Mouse (Mus musculus) heart, adult 9 months (tissue): ENCODE measurements around the gene Zcchc4.
A peak's percentile ranks its signal among the peaks of the same experiment; 100 is the strongest.
"Not testable (repeated sequence)": the region's sequence is repeated elsewhere in the genome, so short reads cannot be mapped to it uniquely, and the experiment has no call there.

Experiments used
- DNase-seq, 2 experiments: peaks; one replicate each; pipeline ENCODE4 v3.0.0; 2022; ENCODE audit warnings: low spot score in 2 of 2

Gene Zcchc4

GRCm38 (mm10) chr5:52775237-52775636 lies at the start of gene Zcchc4:
Gene Zcchc4 (plus strand): TSS chr5:52775409.
- no peak for DNase-seq

GRCm38 (mm10) chr5:52727747-52728146 lies 47.5 kb upstream of the Zcchc4 start:
- no peak for DNase-seq

- DNase-seq, result no peak
These were observed 42.4 kb upstream of the Zcchc4 start for GRCm38 (mm10) chr5:52732811-52733210.

- no peak for DNase-seq
These were observed 39.2 kb upstream of the Zcchc4 start for GRCm38 (mm10) chr5:52736046-52736445.

- peak; percentile 73 to 75 for DNase-seq
These were observed 33.7 kb upstream of the Zcchc4 start, which contains the start of gene Pi4k2b for GRCm38 (mm10) chr5:52741391-52742111. Gene Pi4k2b (plus strand): TSS chr5:52741574.

GRCm38 (mm10) chr5:52742112-52742813 lies 32.9 kb upstream of the Zcchc4 start:
- DNase-seq, result peak; percentile 21 to 41

- no peak for DNase-seq
These were observed 32.0 kb upstream of the Zcchc4 start for GRCm38 (mm10) chr5:52743231-52743630.

GRCm38 (mm10) chr5:52746920-52747319 lies 28.3 kb upstream of the Zcchc4 start:
- no peak for DNase-seq

GRCm38 (mm10) chr5:52748732-52749131 lies 26.5 kb upstream of the Zcchc4 start:
- no peak for DNase-seq

GRCm38 (mm10) chr5:52753146-52753545 lies 22.1 kb upstream of the Zcchc4 start:
- no peak for DNase-seq

GRCm38 (mm10) chr5:52754196-52754595 lies 21.0 kb upstream of the Zcchc4 start:
- no peak for DNase-seq

GRCm38 (mm10) chr5:52755337-52755736 lies 19.9 kb upstream of the Zcchc4 start:
- no peak for DNase-seq

GRCm38 (mm10) chr5:52755989-52756388 lies 19.2 kb upstream of the Zcchc4 start:
- no peak for DNase-seq

- no peak for DNase-seq
These were observed 12.6 kb upstream of the Zcchc4 start for GRCm38 (mm10) chr5:52762586-52762985.

GRCm38 (mm10) chr5:52774267-52774666 lies 942 bp upstream of the Zcchc4 start:
- DNase-seq, result no peak

- DNase-seq, result not testable (repeated sequence)
These were observed 1.5 kb downstream of the Zcchc4 start for GRCm38 (mm10) chr5:52776466-52777354.

GRCm38 (mm10) chr5:52782523-52783250 lies 7.5 kb downstream of the Zcchc4 start:
- peak; percentile 72 to 81 for DNase-seq

- no peak for DNase-seq
These were observed 8.0 kb downstream of the Zcchc4 start for GRCm38 (mm10) chr5:52783251-52783620.

GRCm38 (mm10) chr5:52783957-52784356 lies 8.7 kb downstream of the Zcchc4 start:
- no peak for DNase-seq

GRCm38 (mm10) chr5:52786556-52787322 lies 11.5 kb downstream of the Zcchc4 start:
- no peak for DNase-seq

GRCm38 (mm10) chr5:52793230-52793629 lies 18.0 kb downstream of the Zcchc4 start:
- no peak for DNase-seq
